Mouse (Mus musculus): ENCODE measurements at regions not wholly inside any gene's neighbourhood (a gene's known extent, or its start where the extent isn't known, plus 50 kb on each side); places are given as distances from the start of the nearest gene placed in this dataset.
A peak's percentile ranks its signal among the peaks of the same experiment; 100 is the strongest.

- peak; percentile 6 to 59 for DNase-seq (ENCODE audit: low spot score in 2 of 2)
These were observed 1818.5 kb downstream of the Diaph2 start for GRCm38 (mm10) chrX:131568026-131568425.

DNA sequence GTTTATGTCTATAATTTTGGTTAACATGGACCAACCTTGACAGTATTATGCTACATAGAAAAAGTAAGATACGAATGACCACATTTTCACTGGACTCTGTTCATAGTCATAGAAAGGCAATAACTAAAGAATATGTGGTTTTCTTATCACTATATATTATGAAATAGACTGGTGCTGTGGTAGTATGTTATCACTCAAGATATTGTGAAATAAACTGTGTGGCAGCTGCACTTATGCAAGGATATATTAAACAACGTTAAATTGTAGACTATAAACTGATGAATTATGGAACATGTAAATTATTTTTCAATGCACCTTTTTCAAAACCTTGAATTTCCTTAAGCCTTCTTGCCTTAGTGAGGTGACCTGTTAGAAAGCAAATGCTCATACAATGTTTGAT is 1833.5 kb downstream of the Diaph2 start:
- no peak for DNase-seq (ENCODE audit: low spot score in 2 of 2)

Data from layer of hippocampus, adult 18-20 months (tissue).